In the genomic region with DNA sequence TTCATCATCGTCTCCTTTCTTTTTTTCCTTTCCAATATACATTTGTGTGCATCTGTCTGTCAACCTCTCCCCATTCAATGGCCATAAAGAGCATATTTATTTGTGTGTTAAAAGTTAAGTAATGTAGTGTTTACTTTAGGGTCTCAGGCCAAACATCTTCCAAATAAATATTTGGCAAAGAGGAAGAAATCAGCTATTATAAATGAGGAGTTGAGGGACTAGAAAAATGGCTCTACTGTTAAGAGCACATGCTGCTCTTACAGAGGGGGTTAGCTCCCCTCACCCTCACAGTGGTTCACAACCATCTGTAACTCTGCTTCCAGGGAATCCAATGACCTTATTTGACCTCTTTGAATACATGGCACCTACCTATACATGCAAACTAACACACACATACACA, we compare ENCODE assay signal across 23 mouse cellular contexts. TPM values are rescaled to one million over a fixed set of nuclear protein-coding genes. Genes with fewer than 3 reads are reported as not detected.
"Had no signal": no experiment of that assay in that cellular context is flagged by ENCODE, and none has a peak within 500 bp of the region (broad histone marks: within the 10 kb centered on the region; RNA-seq: fewer than 3 reads in every experiment).

No protein-coding gene starts in this region.

- H3K4me3 ChIP-seq: neural tube, embryonic 15.5 days; stomach, embryonic 15.5 days had no signal

- H3K27me3 ChIP-seq: neural tube, embryonic 15.5 days; stomach, embryonic 15.5 days had no signal

- H3K9ac ChIP-seq: neural tube, embryonic 15.5 days; stomach, embryonic 15.5 days had no signal

- H3K27ac ChIP-seq: neural tube, embryonic 15.5 days; stomach, embryonic 15.5 days; stomach, postnatal 0 days had no signal

- H3K9me3 ChIP-seq: neural tube, embryonic 15.5 days; stomach, embryonic 15.5 days had no signal

- H3K36me3 ChIP-seq: neural tube, embryonic 15.5 days; stomach, embryonic 15.5 days had no signal

- H3K4me1 ChIP-seq: neural tube, embryonic 15.5 days; stomach, embryonic 15.5 days had no signal

- DNase-seq: retina, postnatal 1 day; right cerebral cortex, adult 18-20 months; right cerebral cortex, postnatal 14 days; right cerebral cortex, postnatal 25 days; right cerebral cortex, postnatal 4 days; spleen, adult 18-20 months; thymus, adult 18-20 months; thymus, adult 2 months; thymus, postnatal 14 days; thymus, postnatal 25 days; thymus, postnatal 36 days; thymus, postnatal 4 days had no signal

- H3K4me2 ChIP-seq: neural tube, embryonic 15.5 days; stomach, embryonic 15.5 days had no signal

RNA-seq across cellular contexts. Expression of gene 4930455H04Rik, which starts 34.9 kb away (rescaled TPM):
- total RNA-seq: neutrophil, adult 5-6 weeks had no signal
- polyA plus RNA-seq: neural tube, embryonic 14.5 days; neural tube, embryonic 15.5 days; small intestine, adult 2 months; spleen, adult 2 months; stomach, embryonic 14.5 days; stomach, embryonic 15.5 days; stomach, embryonic 16.5 days; thymus, adult 2 months; thymus, postnatal 0 days; urinary bladder, adult 2 months had no signal

RNA-seq across cellular contexts. Expression of gene Palmd, which starts 35.6 kb away (rescaled TPM):
- total RNA-seq: neutrophil, adult 5-6 weeks had no signal
